10 mouse cellular contexts compared by ENCODE assay signal in genomic region chr15:78239453-78239852, GRCm38 (mm10). TPM values are rescaled to one million over a fixed set of nuclear protein-coding genes. Genes with fewer than 3 reads are reported as not detected.
DNase-seq lines count a peak whose midpoint lies in the region; ATAC-seq and TF ChIP-seq lines count a peak whose summit lies in the region.
"Had no signal": no experiment of that assay in that cellular context is flagged by ENCODE, and none has a peak within 500 bp of the region (broad histone marks: within the 10 kb centered on the region; RNA-seq: fewer than 3 reads in every experiment).

No protein-coding gene starts in this region.

- H3K9me3 ChIP-seq in heart, embryonic 10.5 days = no peaks in the 10 kb centered on the region
- H3K9me3 ChIP-seq: embryonic facial prominence, embryonic 13.5 days; lung, embryonic 15.5 days had no signal

- peak; percentile 91 for TF ChIP-seq CTCF in C2C12 (IDR thresholded peaks at IDR 0.05; ENCODE audit: control insufficient read depth, insufficient read depth, insufficient read length)

- no peaks in the 10 kb centered on the region for H3K79me3 ChIP-seq in C2C12 (ENCODE audit: low read depth)

- WGBS in heart, embryonic 10.5 days = 22% methylated on average over 10 of the region's 10 CpGs

- H3K4me1 ChIP-seq in heart, embryonic 10.5 days = peaks cover 22% of the 10 kb centered on the region
- H3K4me1 ChIP-seq: embryonic facial prominence, embryonic 13.5 days; lung, embryonic 15.5 days had no signal

- H3K4me3 ChIP-seq in heart, embryonic 10.5 days = no peak overlapping the region
- H3K4me3 ChIP-seq in C2C12 (ENCODE audit: insufficient read depth, poor library complexity, severe bottlenecking) = no peak overlapping the region
- H3K4me3 ChIP-seq: embryonic facial prominence, embryonic 13.5 days; lung, embryonic 15.5 days had no signal

- H3K27ac ChIP-seq in heart, embryonic 10.5 days = no peak overlapping the region
- H3K27ac ChIP-seq: embryonic facial prominence, embryonic 13.5 days; lung, embryonic 15.5 days had no signal

- peaks cover 33% of the 10 kb centered on the region for H3K27me3 ChIP-seq in heart, embryonic 10.5 days (ENCODE audit: insufficient read depth, poor library complexity, severe bottlenecking)
- H3K27me3 ChIP-seq in C2C12 (ENCODE audit: control insufficient read depth, insufficient read depth, insufficient read length) = peaks cover 68% of the 10 kb centered on the region
- H3K27me3 ChIP-seq: lung, embryonic 15.5 days had no signal

- H3ac ChIP-seq in C2C12 (ENCODE audit: control insufficient read depth, insufficient read length, low read depth) = no peak overlapping the region

- no peaks in the 10 kb centered on the region for H3K36me3 ChIP-seq in heart, embryonic 10.5 days
- no peaks in the 10 kb centered on the region for H3K36me3 ChIP-seq in C2C12 (ENCODE audit: control insufficient read depth, insufficient read depth)
- H3K36me3 ChIP-seq: embryonic facial prominence, embryonic 13.5 days; lung, embryonic 15.5 days had no signal

- ATAC-seq in megakaryocyte progenitor cell, adult 5-6 weeks (replicated peaks; ENCODE audit: poor library complexity) = peak; percentile 86

- peak; percentile 61 for DNase-seq in heart, adult 8-10 months (ENCODE audit: low spot score)
- DNase-seq in heart, embryonic 10.5 days (ENCODE audit: low spot score) = no peak
- peak; percentile 26 for DNase-seq in adrenal gland, adult 8-10 months
- DNase-seq in embryo, embryonic 10.5 days (ENCODE audit: low spot score) = peak; percentile 93
- peak; percentile 14 to 70 for DNase-seq in layer of hippocampus, adult 18-20 months (ENCODE audit: low spot score in 2 of 2)
- peak; percentile 68 for DNase-seq in telencephalon, adult 2 months (ENCODE audit: low read depth, low spot score)

- no peaks in the 10 kb centered on the region for H3K79me2 ChIP-seq in C2C12 (ENCODE audit: control insufficient read depth, insufficient read depth)

TF ChIP-seq in C2C12, 6 proteins besides CTCF, POLR2A, EP300 and RAD21:
- no peak for TF ChIP-seq USF1 (IDR thresholded peaks at IDR 0.05; ENCODE audit: low read depth)
- no peak for TF ChIP-seq MAX (IDR thresholded peaks at IDR 0.05)
- TF ChIP-seq FOSL1 (IDR thresholded peaks at IDR 0.05; ENCODE audit: insufficient read depth, low read length, poor library complexity, severe bottlenecking) = no peak
- TF ChIP-seq CEBPB (IDR thresholded peaks at IDR 0.05; ENCODE audit: low read depth) = no peak
- TF ChIP-seq MYOD1 (IDR thresholded peaks at IDR 0.05; ENCODE audit: control insufficient read depth, insufficient read length, low read depth) = no peak
- no peak for TF ChIP-seq MYOG (IDR thresholded peaks at IDR 0.05; ENCODE audit: control insufficient read depth, extremely low read depth, insufficient read length)

RNA-seq across cellular contexts. Expression of gene Ncf4, which starts 5.1 kb away (rescaled TPM):
- total RNA-seq in heart, adult 8-10 months (2022) = 1 to 10 TPM; 1.2 to 4.5 (median 1.6) TPM
- 7.5 and 12.3 TPM in 2 replicates for polyA plus RNA-seq in heart, embryonic 10.5 days (2016; fragmentation: Nextera tagmentation; extraction: Ambion mirVana)
- polyA plus RNA-seq in C2C12 (2012; fragmentation: generic; extraction: Trizol) = 0.67 TPM
- total RNA-seq in adrenal gland, adult 8-10 months (2022) = 1 to 10 TPM; 2.0 to 5.1 (median 3.3) TPM
- total RNA-seq in layer of hippocampus, adult 18-20 months (2021) = 1 to 10 TPM; 1.1 to 1.8 TPM
- 128 and 151 TPM in 2 replicates for total RNA-seq in megakaryocyte progenitor cell, adult 5-6 weeks (2015)
- 77.4 and 119 TPM in 2 replicates for total RNA-seq in megakaryocyte progenitor cell, adult 5-6 weeks (2017)

RNA-seq across cellular contexts. Expression of gene Pvalb, which starts 33.3 kb away (rescaled TPM):
- 1 to 10 TPM; 3.6 to 5.9 (median 4.5) TPM for total RNA-seq in heart, adult 8-10 months (2022)
- 0.30 and 1.3 TPM in 2 replicates for polyA plus RNA-seq in heart, embryonic 10.5 days (2016; fragmentation: Nextera tagmentation; extraction: Ambion mirVana)
- polyA plus RNA-seq in C2C12 (2012; fragmentation: generic; extraction: Trizol) = 0.06 TPM
- not detected for total RNA-seq in adrenal gland, adult 8-10 months (2022)
- total RNA-seq in layer of hippocampus, adult 18-20 months (2021) = 10 to 100 TPM; 61.3 to 62.5 TPM
- total RNA-seq in megakaryocyte progenitor cell, adult 5-6 weeks (2015) = not detected in 2 replicates
- total RNA-seq in megakaryocyte progenitor cell, adult 5-6 weeks (2017) = not detected in 2 replicates
- polyA plus RNA-seq: embryonic facial prominence, embryonic 13.5 days had no signal

Comparison
In these comparisons a context has a peak if more than half of its experiments do, and no peak if none do; other contexts are left out.
1. RNA of gene Ncf4, which starts 5.1 kb away (total RNA-seq): 77.4 to 151 TPM in megakaryocyte progenitor cell, adult 5-6 weeks; 2.0 to 5.1 TPM in adrenal gland, adult 8-10 months, 1.1 to 1.8 TPM in layer of hippocampus, adult 18-20 months and 1.2 to 4.5 TPM in heart, adult 8-10 months; every median in the first group is over 10 times any median in the second.
2. RNA of gene Pvalb, which starts 33.3 kb away (total RNA-seq): 61.3 to 62.5 TPM in layer of hippocampus, adult 18-20 months; 3.6 to 5.9 TPM in heart, adult 8-10 months, not detected in adrenal gland, adult 8-10 months and not detected in megakaryocyte progenitor cell, adult 5-6 weeks; every median in the first group is over 4 times any median in the second.